Mouse (Mus musculus) fat pad, adult 2 months (tissue): ENCODE measurements around the gene Larp1.

Experiments
- DNase-seq: peaks from one replicate; pipeline ENCODE4 v3.0.0-alpha.2; 2011; ENCODE audit warnings: low read depth, low spot score; ENCODE audit errors: extremely low read depth

The Larp1 gene

DNA sequence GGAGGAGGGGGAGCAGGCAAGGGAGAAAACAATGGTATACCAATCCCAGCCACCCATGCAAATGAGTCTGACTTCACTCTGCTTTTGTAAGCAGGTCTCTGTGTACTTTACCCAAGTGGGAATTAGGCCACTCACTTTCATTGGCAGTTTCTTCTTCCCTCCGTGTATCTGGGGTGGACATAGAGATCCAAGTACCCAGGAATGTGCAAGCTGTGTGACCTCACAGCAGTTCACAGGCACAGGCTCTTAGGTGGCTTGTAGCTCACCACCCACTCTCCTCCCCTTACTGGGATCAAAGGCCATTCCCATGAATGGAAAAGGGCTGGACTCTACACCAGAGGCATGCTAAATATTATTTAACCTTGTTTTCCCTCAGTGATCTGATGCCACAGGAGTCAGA lies 10.0 kb upstream of the Larp1 start:
- DNase-seq = no peak

DNA sequence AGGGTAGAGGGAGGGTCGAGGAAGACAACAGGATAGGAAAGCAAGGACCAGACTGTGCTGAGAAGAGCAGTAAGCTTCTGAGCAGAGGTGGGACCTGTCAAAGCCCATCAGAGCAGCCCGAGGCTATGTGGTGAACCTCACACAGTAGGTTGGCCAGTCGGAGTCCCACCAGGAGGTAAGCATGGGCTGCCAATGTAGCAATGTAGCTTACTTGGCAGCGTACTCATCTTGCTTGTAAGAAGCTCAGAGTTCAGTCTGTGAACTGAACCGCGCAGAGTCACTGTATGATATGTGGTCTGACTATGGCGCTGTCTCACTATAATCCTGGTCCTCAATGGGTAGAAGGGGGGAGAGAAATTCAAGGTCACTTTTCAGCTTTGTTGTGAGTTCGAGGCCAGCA lies 5.7 kb upstream of the Larp1 start:
- no peak for DNase-seq

DNA sequence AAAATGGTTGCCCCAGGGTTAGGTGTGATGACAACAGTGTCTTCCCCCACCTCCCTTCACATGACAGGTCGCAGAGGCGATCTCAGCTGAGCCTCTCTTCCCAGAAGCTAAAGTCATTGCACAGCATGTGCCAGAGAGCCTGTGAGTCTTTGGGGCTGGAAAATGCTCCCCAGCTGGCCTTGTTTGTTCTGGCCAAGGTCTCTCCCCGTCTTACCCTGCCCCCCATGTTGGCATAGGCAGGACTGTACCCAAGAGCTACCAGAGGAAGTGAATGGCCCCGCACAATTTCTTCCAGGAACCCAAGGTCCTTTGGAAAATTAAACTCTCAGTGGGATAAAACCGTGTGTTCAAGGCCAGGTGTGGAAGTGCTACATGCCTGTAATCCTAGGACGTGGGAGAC lies 5.1 kb upstream of the Larp1 start:
- no peak for DNase-seq

DNA sequence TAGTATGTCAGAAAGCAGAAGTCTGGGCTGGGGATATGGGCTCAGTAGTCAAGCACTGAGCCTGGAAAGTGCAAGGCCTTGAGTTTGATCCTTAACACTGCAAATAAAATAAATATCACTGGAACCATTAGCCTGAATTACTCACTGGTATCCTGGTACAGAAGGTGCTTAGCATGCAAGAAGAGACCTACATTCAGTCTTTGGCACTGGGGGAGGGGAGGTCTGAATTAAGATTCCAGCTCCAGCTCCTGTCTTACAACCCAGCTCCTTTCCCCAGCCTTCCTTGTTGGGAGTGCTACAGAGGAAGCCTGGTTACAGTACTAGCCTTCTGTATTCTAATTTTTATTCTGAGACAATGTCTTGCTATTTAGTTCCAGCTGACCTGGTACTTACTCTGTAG lies 3.8 kb upstream of the Larp1 start:
- no peak for DNase-seq

DNA sequence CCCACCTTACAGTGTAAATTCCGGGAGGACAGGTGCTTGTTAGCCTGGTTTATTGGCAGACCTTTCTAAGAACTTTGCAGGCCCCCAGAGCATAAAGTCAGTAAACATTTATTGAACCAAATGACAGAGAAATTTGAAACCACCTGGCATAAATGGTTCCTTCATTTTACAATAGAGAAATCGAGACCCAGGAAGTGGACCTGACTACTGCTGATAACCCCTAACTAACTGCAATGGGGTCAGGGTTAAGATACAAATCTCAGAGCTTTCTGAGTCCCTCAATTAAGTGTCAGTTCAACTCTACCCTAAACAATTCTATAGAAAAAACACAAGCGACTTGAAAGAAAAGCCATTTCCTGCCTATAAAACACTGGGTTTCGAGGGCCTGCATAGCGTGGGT lies 851 bp upstream of the Larp1 start:
- DNase-seq = no peak

DNA sequence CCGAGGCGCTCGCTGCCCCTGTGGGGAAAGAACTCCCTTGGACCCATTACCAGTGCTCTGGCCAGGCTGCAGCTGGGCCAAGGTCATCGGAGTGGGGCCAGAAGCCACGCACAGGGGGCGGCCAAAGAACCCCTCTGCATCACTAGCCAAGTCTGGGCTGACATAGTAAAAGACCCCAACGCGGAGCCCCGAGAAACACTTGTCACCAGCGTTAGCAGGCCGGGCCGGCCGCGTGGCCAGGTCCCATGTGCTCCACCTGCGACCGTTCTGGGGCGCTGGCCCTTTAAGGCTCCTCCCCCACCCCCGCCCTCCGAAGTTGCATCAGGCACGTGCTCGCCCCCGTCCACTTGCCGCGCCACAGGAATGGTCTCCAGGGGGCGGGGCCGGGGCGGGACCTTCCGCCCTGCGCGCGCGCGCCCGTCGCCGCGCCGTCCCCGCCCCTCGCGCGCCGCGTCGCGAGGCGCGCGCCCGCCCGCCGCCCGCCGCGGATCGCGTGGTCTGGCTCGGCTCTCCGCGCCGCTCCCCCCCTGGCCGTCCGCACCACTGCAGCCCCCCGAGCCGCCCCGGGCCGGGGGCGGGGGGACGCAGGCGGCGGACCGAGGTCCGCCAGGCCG lies 320 bp upstream of the Larp1 start:
- DNase-seq = no peak

DNA sequence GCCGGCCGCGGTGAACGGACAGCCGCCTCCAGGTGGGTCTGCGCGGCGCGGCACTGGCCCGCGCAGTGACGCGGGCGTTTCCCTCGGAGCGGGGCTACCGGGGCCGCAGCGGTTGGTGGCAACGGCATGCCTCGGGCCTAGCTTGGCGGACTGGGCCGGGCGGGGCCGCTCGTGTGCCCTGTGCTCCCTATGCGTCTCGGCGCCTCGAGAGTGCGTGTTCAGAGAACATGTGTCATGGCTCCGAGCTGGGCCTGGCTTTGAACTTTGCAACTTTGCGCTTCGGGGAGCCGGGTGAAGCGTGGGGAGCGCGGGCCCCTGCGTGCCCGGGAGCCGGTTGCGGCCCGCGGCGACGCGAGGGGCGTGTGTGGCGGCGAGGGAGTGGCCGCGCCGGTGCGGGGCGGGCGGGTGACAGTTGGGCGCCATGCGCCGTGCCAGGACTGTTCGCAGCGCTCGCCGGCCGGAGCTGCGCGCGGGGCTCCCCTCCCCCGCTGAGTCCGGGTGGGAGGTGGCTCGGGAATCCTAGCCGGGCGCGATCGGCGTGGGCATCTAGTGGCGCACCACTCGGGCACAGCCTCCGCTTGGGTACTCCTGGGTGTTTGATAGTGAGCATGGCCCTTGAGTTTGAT lies 765 bp downstream of the Larp1 start:
- DNase-seq = no peak

DNA sequence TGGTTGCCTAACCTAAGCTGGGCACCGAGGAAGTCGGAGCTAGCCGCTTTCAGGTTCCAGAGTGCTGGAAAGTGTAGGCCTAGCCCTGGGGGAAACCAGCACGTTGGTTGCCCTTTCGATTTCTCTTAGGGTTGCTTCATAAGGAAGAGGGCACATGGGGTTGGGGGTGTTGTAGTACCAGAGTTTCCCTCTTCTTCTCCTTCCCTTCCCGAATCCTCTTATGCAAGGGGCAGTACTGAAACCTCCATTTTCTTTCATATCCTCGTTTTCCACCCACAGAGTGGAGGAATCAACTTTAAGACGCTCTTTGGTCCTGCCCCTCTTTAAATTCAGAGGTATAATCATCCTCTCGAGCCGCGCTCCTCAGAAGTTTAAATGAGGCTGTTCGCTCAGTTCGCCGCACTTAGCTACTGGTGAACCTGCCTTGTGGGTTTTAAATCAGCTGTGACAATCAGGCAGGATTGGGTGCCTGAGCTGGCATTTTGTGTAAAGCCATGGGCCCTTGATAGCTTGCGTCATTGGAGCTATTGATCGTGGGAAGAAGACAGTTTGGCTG lies 1.4 kb downstream of the Larp1 start:
- DNase-seq = no peak

DNA sequence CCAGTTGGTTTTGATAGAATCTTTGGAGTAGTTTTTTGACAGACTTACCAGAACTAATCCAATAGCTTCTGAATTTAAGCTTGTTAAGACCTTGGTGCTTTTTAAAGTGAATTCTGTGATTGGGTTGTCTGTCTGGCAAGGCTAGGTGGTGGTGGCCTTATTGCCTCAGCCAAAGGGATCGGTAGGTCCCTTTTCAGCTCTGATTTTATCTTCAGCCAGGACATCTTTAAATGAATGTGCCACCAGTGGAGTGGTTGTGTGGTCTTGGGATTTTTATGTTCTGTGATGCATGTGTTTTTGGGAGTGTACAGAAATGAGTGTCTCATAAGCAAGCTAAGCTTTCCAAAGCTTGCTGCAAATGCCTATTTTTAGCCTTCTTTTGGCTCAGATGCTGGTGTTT lies 2.1 kb downstream of the Larp1 start:
- DNase-seq = no peak

DNA sequence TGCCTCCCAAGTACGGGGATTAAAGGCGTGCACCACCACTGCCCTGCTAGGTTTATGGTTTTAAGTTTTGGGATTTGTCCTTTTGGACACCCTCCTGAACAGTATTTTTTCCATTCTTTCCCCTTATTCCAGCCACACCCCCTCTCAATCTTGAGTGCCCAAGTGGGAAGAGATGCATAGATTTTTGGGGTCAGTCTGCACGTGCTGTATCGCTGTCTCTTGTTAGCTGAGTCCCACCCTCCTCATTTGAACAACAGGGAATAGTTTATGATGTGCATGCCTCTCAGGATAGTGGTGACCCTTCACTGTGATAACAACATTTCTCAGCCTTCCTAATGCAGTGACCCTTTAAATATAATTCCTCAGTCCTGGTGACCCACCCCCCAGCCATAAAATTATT lies 2.9 kb downstream of the Larp1 start:
- DNase-seq = no peak

DNA sequence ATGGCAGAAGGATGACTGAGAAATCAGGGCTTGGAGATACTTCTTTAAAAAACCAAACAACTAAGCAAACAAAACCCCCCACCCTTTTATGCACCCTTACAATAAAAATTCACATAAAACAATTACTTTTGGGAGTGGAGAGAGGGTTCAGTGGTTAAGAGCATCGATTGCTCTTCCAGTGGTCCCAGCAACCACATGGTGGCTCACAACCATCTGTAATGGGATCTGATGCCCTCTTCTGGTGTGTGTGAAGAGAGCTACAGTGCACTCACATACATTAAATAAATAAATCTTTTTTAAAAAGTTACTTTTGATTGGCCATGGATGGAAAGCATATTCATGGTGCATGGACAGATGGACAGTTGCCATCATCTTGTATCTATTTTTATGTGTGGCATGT lies 3.8 kb downstream of the Larp1 start:
- no peak for DNase-seq

DNA sequence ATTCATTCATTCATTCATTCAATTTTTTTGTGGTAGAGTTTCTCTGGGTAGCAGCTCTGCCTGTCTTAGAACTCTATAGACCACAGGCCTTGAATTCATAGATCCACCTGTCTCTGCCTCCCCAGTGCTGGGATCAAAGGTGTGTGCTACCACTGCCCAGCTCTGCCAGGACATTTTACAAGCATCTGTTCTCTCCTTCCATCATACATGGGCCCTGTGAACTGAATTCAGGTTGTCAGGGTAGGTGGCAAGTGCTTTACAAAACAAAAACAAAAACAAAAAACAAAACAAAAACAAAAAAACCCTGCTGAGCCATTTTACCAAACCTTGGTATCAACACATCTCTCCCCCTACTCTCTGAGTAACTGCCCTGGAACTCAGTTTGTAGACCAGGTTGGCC lies 4.2 kb downstream of the Larp1 start:
- no peak for DNase-seq

DNA sequence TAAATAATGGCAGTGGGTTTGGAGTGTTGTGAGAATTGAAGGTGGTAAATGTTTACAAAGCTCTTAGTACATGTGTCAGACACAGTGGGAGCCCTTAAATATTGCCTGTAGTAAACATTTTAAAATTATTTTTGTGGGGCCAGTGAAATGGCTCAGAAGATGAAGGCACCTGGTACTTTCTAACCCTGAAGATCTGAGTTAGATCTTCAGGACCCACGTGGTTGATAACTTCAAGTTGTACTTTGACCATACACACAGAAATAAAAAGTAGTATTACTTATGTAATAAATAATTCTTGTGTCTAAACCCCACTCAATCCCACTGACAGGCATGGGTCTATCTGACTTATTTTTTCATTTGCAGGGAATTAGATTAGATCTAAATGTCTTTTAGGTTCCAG lies 5.7 kb downstream of the Larp1 start:
- DNase-seq = no peak

DNA sequence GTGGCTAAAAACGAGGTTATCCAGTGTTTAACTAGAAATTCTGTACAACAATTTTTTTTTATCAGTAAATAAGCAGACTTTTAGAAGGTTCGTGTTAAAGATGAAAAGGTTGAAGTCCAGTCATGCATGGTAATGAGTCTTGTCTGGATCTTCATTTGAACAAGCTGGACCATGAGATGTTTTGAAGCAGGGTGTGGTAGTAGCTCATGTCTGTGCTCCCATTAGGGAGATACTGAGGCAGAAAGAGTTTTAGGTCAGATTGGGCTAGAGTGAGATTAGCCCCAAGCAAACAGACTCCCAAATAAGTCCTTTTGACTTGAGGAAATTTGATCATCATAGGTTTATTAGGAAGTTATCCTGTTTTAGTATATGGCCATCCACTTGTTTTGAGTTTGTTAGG lies 6.5 kb downstream of the Larp1 start:
- no peak for DNase-seq

DNA sequence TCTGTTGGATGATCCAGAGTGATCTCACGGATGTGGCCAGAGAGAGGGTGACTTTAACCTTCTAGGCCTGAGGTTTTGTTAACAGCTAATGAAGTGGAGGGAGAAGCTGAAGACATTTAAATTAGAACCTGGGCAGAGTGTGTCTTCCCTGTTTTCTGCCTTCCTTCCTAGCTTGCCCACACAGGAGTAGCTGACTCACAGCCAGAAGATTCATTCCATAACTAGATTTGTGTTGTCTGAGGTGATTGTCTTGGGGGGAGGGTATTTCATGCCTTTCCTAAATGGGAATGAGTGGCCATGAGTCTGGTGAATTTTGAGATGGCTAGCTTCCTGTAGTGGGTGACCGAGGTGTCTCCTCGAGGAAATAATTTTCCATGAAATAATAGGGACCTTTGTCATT lies 7.5 kb downstream of the Larp1 start:
- DNase-seq = no peak

DNA sequence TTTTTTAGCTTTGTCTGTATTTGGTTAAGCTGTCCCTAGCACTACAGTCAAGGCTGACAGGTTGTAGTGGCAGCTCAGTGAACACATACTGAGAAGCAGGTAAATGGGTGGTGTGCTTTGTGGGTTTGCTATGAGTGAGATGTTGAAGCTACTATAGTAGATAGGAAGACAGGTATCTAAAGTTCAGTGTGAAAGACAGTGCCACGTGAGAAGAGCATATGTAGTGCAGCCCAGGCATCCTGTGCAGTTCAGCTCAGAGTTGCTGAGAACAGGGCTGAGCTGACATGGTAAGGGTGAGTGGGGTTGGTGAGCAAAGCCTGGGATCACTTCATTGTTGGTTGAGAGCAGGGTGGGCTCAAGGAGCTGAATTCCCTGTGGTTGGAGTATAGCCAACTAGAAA lies 8.6 kb downstream of the Larp1 start:
- DNase-seq = no peak

DNA sequence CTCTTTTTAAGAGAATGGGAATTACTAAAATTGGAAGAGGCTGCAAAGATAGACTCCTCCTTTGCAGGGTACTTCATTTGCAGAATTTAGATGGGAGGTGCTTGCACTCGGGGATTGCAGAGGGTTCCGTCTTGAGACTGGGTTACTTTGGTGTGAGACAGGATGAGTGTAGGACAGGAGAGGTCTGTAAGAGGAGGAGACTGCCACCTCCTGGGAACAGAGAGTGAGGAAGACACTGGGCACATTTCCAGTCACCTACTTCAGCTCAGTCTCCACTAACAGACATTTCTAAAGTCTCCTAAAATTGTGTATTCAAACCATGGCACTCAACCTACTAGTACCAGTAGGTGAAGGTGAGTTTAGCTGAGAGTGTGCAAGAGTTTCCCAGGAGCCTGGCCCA lies 9.4 kb downstream of the Larp1 start:
- no peak for DNase-seq

DNA sequence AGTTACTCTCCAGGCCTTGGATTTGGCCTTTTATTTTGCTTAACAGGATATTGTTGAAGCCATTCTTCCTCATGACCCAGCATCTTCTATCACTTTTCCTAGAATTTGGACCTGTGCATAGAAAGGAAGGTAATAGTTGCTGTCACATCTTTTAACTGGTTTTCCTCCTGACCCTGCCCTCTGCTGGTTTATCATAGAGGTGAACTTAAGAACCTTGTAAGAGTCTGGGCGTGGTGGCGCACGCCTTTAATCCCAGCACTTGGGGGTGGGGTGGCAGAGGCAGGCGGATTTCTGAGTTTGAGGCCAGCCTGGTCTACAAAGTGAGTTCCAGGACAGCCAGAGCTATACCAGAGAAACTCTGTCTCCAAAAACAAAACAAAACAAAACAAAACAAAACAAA lies 9.8 kb downstream of the Larp1 start:
- DNase-seq = no peak

DNA sequence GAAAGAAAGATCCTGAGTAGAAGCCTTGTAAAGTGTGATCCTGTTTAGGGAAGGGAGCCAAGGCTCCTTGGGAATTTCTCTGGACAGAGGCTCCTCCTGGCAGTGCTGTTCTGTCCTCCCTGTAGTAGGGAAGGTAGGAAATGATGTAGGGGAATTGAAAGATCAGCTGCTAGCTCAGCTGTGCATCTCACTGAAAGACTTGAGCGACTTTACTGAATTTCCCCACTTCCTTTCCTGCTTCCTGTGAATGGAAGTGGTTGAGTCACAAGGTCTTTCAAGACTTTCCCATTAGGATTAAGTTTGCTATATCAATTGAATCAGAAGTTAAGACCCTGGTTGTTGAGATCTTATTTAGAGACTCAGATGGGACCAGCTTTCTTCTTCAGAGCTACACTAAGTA lies 12.2 kb downstream of the Larp1 start:
- no peak for DNase-seq

DNA sequence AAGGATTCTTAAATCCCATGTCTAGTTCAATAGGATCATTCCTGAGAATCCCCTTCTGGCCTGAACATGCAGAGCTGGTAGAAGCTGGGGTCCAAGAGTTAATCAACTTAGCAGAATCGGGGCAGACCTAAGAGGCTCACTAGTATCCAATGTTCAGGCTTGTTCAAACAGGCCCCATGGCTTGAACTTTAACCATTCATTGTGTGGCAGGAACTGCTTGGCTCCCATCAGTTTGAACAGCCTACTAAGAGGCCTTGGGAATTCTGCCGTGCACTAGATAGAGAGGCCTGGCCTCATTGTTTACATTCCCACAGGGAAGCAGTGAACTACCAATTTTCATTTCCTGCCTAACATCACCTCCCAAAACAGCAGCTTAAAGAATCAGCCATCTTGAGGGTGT lies 12.8 kb downstream of the Larp1 start:
- no peak for DNase-seq

DNA sequence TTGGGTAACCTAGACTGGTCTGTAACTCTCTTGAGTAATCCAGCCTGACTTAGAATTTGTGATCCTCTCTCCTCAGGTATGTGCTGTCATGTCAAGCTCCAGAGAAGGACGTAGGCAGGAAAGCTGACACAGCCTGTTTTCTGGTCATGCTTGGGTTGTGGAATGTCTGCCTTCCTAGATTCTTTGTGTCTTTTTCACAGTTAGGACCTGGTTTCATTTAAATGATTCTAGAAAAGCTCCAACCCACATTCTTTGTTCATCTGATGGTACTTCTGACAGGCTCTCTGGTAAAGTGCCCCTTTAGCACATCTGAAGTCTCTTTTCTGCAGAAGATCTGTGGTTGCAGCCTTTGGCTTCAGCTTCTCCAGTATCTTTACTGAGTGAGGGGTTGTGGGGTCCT lies 15.4 kb downstream of the Larp1 start:
- DNase-seq = no peak

DNA sequence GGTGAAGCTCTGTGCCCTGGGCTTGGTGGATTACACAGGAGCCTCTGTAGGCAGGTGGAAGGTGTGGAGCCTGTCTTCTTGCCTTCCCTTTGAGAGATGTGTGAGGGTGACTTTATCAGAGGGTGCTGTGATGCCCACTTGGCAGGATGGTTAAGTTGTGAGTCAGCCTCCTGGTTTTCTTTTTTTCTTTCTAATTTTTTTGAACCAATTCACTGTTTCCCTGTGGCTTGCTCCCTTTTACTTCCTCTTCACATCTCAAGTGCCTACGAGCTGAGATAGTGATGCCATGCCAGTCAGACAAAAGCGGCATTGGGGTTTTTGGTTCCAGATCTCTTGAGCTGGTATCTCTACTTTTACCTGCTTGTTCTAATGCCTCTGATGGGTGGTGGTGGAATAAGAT lies 15.8 kb downstream of the Larp1 start:
- DNase-seq = no peak

DNA sequence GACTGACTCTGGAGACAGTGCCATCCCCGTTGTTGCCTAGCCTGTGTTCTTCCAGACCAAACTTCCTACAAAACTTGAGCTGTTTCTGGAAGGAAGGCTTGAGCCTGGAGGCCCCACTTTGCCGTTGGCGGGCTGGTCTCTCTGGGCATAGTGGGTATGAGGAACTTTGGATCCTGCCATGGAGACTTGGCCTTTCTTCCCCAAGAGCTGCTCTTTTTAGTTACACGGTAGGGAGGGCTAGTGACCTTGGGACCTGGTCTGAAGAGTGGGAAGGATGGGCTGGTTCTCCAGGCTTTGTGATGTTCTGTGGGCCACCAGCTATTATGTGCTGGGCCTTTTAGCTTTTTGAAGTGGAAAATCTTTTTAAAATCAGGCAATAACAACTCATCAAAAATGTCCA lies 17.0 kb downstream of the Larp1 start:
- no peak for DNase-seq
